Mouse (Mus musculus) thymus, postnatal 0 days (tissue): ENCODE measurements around the gene Rhov. TPM values are rescaled to one million over a fixed set of nuclear protein-coding genes. Genes with fewer than 3 reads are reported as not detected.

Experiments used
- DNase-seq: peaks from one replicate; pipeline ENCODE4 v3.0.0-alpha.2; 2015; ENCODE audit warnings: low spot score
- polyA plus RNA-seq: library from polyadenylated mRNA; unstranded; fragments of >200 nt; fragmentation: Nextera tagmentation; extraction: Ambion mirVana; gene quantifications from 2 replicates; pipeline ENCODE4 v1.2.1, GENCODE M21; 2015

The Rhov gene
- polyA plus RNA-seq = 3.9 and 4.2 TPM in 2 replicates

GRCm38 (mm10) chr2:119270643-119271331 lies at the start of gene Rhov:
TSS of gene Rhov (minus strand) at chr2:119271272.
- peak; percentile 60 for DNase-seq

- no peak for DNase-seq
These were observed 49.5 kb upstream of the Rhov start for GRCm38 (mm10) chr2:119320571-119320970.

DNA sequence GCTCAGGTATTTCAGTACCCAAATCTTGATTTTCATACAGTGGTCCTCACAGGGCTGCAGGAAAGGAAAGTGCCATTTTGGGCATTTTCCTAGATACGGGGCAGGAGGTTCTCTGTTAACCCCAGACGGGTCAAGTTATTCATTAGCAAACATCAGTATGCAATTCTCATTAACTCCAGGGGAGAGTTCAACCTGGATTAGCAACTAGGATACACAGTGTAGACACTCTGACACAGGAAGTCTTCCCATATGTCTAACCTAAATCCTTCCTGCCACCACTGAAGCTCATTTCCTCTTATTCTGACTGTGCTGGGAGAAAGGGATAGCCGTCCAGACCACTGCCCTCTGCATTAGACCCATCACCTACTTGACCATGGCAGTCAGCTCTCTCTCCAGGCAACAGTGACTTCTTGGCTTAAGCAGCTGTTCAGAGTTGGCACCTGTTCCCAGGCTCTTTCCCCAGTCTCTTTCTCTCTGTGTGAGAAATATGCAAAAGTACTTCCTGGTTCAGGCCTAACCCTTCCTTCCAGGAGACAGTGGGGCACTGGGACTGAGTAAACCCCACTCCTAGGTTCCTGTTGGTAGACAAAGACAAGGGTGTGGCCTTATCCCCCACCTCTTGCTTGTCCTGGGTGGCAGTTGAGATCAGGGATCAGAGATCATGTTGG lies 47.1 kb upstream of the Rhov start:
- no peak for DNase-seq

DNA sequence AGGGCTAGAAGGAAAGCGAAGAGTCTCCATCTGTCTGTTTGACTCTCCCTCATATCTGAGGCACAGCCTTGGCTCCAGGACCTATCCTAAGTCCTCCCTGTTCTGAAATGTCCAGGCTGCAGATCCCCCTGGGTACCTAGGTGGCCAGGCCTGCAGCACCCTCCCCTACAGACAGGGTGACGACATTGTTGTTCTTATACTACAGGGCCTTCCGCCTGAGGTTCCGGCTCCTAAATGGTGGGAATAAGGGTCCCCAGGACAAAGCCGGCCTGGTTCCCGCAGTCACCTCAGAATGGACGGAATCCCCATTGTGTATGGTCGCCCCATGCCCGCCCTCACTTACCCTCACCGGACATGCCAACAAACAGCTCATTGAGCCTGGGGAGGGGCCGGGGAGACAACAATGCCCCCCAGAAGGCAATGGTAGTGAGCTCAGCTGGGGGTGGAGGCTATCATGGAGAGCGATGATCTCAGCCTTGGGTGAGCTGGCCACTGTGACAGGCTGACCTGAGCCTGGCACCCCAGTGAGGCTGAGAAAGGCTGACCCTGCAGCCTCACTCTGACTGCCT lies 43.8 kb upstream of the Rhov start:
- DNase-seq = no peak

DNA sequence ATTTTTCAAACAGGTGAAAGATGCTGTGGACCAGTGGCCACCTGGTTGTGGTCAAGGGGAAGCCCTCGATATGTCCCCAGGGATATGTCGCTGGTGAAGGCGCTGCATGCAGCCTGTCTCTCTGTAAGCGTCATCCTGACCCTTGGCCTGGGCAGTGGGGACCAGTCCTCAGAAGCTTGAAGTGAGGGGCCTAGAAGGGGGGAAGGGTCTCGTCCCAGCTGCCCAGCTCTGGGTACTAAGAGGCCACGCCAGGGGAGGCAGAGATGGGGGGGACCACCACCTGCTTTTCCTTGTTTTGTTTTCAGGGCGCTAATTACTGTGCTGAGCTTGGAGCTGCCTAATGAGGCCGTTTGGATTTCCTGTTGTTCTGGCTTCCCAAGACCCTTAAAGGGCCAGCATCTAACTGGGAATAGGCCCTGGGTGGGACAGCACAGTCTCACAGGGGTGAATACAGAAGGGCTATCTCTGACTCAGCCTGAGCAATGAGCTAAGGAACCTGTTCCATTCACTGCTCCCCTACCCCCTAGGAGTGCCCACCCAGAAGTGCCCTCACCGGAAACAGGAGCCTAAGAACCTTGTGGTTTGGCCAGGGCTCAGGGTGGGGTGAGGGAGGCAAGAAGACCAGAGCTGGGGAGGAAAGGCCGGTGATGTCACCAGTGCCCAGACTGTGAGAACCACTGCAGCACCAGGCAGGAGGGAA lies 42.9 kb upstream of the Rhov start:
- no peak for DNase-seq

DNA sequence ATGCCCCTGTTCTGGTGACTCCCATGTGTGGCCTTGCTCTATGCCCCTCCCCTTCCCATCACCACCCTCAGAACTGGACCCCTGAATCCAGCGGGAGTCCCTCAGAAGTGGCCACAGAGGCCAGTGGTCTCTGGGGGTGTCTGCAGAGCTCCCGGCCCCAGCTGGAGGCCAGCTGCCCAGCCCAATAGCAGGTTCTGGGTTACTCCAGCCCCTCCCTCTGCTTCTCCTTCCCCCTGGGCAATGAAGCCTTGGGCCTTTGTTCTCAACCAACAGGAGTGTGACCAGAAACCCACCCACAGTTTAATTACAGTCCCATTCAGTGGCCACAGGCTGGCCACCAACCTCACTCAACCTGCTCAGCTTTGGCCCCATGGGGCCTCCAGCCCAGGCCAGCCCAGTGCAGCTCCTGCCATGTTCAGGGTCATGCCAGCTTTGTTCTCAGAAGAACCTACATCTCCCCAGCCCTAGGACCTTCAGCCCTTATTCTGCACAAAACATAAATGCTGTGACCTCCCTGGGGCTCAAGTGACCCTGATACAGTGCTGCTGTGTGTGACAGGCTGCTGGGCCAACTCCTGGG lies 41.4 kb upstream of the Rhov start:
- no peak for DNase-seq

GRCm38 (mm10) chr2:119311544-119311943 lies 40.5 kb upstream of the Rhov start:
- DNase-seq = no peak

DNA sequence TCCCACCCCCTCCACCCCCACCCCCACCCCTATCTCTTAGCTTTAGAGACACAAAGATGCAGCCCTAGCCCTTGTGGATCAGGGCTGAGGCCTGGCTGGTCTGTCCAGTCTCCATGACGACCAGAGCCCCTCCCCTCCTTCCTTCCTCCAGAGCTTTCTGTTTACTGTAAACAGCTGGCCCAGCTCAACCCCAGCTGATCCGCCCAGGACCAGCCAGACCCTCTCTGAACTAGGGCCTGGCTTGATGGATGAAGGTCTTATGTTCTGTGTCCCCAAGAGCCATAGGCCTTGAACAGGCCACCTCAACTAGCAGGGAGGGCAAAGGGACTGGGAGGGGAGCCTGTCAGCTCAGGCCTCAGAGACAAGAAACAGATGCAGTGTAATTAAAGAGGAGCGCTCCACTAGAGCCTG lies 33.7 kb upstream of the Rhov start:
- DNase-seq = no peak

- no peak for DNase-seq
These were observed 33.3 kb upstream of the Rhov start for GRCm38 (mm10) chr2:119304391-119304790.

- DNase-seq = no peak
These were observed 31.8 kb upstream of the Rhov start for GRCm38 (mm10) chr2:119302876-119303275.

DNA sequence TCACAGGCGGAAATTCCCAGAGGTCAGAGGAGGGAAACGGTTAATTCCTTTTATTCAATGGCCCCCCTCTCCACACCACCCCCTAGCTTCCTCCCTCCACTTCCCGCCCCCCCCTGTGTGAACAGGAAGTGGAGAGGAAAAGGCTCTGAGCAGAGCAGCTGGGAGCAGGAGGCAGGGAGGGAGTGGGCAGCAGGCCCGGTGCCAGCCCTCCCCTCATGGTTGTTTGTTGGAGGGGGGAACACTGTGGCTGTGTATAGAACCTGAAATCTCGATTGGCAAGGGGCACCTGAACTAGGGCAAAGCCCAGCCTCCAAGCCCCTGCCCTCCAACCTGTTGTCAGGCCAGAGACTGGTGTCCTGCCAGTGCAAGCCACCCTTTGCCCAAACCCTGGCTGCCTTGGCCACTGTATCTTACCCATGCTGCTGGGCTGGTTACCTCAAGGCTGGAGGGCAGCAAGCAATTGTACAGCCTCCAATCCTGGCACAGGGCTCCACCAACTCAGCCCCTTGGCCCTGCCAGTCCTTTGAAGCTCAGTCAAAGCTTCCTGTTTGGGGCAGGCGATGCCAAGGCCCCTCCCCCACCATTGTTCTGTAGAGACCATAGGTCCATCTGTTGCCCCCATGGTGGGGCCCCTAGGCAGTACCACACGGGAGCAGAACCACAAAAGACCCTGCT lies 29.9 kb upstream of the Rhov start:
- DNase-seq = peak; percentile 61

GRCm38 (mm10) chr2:119299981-119300818 lies 29.1 kb upstream of the Rhov start:
- peak; percentile 95 for DNase-seq

DNA sequence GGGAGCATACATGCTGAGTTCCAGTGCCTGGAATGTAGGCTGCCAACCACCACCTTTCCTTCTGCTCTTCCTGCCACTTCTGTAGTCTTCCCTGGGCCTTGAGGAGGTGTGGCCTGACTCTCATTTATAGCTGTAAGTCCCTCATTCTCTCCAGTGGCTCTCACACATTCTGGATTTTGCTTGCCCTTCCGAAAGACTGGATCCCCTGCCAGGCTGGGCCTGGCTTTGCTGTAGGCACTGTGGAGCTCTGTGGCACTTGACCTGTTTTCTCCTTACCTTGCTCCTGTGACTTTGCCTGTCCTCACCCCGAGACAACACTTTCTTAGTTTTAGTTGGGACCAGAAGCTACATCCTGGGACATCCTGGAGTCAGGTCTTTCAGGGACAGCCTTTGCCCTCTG lies 27.8 kb upstream of the Rhov start:
- DNase-seq = no peak

DNA sequence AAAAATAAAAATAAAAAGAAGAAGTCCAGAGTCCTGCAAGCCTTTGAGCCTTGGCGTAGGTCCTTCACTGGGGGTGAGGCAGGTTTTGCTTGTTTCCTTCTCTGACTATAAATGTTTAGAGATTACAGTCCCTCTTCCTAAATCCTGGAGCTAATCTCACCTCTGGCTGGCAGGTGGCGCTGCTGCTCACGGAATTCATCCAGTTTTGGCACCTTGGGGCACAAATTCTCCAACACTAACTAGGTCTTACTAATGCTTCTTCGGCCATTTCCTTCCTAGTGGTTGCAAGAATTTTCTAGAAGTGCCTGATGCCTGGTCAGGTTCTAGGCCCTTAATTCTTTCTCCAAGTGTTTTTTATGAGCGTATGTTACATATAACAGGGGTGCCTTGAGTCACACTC lies 27.3 kb upstream of the Rhov start:
- DNase-seq = peak; percentile 65

- no peak for DNase-seq
These were observed 26.4 kb upstream of the Rhov start for GRCm38 (mm10) chr2:119297506-119297905.

DNA sequence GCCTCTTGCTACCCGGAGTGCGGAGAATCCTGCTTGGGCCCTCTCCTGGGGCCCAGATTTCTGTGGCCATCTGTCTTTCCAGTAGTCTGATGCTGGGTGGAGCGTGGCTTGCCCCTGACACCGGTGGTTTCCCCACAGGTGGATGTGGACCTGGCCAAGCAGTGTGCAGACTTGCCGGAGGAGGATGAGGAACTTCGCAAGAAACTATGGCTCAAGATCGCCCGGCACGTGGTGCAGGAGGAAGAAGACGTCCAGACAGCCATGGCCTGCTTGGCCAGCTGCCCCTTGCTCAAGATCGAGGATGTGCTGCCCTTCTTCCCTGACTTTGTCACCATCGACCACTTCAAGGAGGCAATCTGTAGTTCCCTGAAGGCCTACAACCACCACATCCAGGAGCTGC lies 25.7 kb upstream of the Rhov start:
- DNase-seq = no peak

- no peak for DNase-seq
These were observed 23.3 kb upstream of the Rhov start for GRCm38 (mm10) chr2:119294411-119294810.

- DNase-seq = no peak
These were observed 22.8 kb upstream of the Rhov start for GRCm38 (mm10) chr2:119293776-119294390.

DNA sequence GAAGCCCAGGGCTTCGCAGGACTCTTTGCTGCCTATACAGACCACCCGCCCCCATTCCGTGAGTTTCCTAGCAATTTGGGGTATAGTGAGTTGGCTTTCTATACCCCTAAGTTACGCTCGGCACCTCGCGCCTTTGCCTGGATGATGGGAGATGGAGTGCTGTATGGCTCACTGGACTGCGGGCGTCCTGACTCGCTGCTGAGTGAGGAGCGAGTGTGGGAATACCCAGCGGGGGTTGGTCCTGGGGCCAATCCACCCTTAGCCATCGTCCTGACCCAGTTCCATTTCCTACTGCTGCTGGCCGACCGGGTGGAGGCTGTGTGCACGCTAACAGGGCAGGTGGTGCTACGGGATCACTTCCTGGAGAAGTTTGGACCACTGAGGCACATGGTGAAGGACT lies 22.2 kb upstream of the Rhov start:
- no peak for DNase-seq

- no peak for DNase-seq
These were observed 21.8 kb upstream of the Rhov start for GRCm38 (mm10) chr2:119292852-119293251.
